Mouse (Mus musculus) forebrain, embryonic 15.5 days (tissue): ENCODE results near the gene Ccdc27. TPM values are rescaled to one million over a fixed set of nuclear protein-coding genes. Genes with fewer than 3 reads are reported as not detected.

Experiments
- ATAC-seq: fragments of 200-750 bp; cut with Nextera tagmentation; replicated peaks from 2 replicates; pipeline ENCODE4 v1.8.0; 2017; ENCODE audit warnings: mild to moderate bottlenecking, moderate TSS enrichment, moderate library complexity
- H3K27ac ChIP-seq: fragments of 300-500 bp; sonication (generic); replicated peaks from 2 replicates; pipeline ENCODE4 v1.5.1; 2015; ENCODE audit warnings: mild to moderate bottlenecking, inconsistent platforms
- H3K27me3 ChIP-seq: fragments of 300-500 bp; sonication (generic); 2 replicates; pipeline ENCODE4 v1.6.1; 2015; ENCODE audit warnings: inconsistent platforms
- H3K36me3 ChIP-seq: fragments of 300-500 bp; sonication (generic); 2 replicates; pipeline ENCODE4 v1.6.1; 2015; ENCODE audit warnings: mild to moderate bottlenecking, inconsistent platforms
- H3K4me1 ChIP-seq: fragments of 300-500 bp; sonication (generic); 2 replicates; pipeline ENCODE4 v1.6.1; 2015; ENCODE audit warnings: inconsistent platforms
- H3K4me2 ChIP-seq: fragments of 300-500 bp; sonication (generic); replicated peaks from 2 replicates; pipeline ENCODE4 v1.6.1; 2015; ENCODE audit warnings: mild to moderate bottlenecking, inconsistent platforms
- H3K4me3 ChIP-seq: fragments of 300-500 bp; sonication (generic); 2 replicates; pipeline ENCODE4 v1.5.1; 2015; ENCODE audit warnings: mild to moderate bottlenecking, inconsistent platforms
- H3K9ac ChIP-seq: fragments of 300-500 bp; sonication (generic); replicated peaks from 2 replicates; pipeline ENCODE4 v1.6.1; 2015; ENCODE audit warnings: mild to moderate bottlenecking, inconsistent platforms
- H3K9me3 ChIP-seq: fragments of 300-500 bp; sonication (generic); 2 replicates; pipeline ENCODE4 v1.6.1; 2016; ENCODE audit warnings: inconsistent platforms
- WGBS: fragments of 180-500 bp; shearing (Covaris S2); methylation state at CpG from one replicate; pipeline ENCODE4 v1.1.7; 2015; ENCODE audit warnings: mixed read lengths; 5-methylcytosine and 5-hydroxymethylcytosine counted together
- polyA plus RNA-seq: library from polyadenylated mRNA; unstranded; fragments of >200 nt; fragmentation: Nextera tagmentation; extraction: Ambion mirVana; gene quantifications from 2 replicates; pipeline ENCODE4 v1.2.1, GENCODE M21; 2015

The Ccdc27 gene
- polyA plus RNA-seq, 1 experiment from 2014 or later = not detected

- H3K9me3 ChIP-seq = no peaks in the 10 kb centered on the region
- no peak overlapping the region for H3K9ac ChIP-seq
- no peak overlapping the region for H3K27ac ChIP-seq
- WGBS = 71% methylated on average over 4 of the region's 4 CpGs
- no peaks in the 10 kb centered on the region for H3K4me1 ChIP-seq
- no peak overlapping the region for H3K4me2 ChIP-seq
- no peak for ATAC-seq
- no peak overlapping the region for H3K4me3 ChIP-seq
- H3K36me3 ChIP-seq = no peaks in the 10 kb centered on the region
- no peaks in the 10 kb centered on the region for H3K27me3 ChIP-seq
These were observed 15.2 kb upstream of the Ccdc27 start for GRCm38 (mm10) chr4:154057696-154058095.

GRCm38 (mm10) chr4:154056661-154057060 lies 14.2 kb upstream of the Ccdc27 start:
- Histone ChIP-seq H3K4me2 (no peak overlapping the region), H3K9ac (no peak overlapping the region), H3K4me1 (no peaks in the 10 kb centered on the region), H3K27ac (no peak overlapping the region), H3K4me3 (no peak overlapping the region), H3K9me3 (no peaks in the 10 kb centered on the region), H3K27me3 (no peaks in the 10 kb centered on the region), H3K36me3 (no peaks in the 10 kb centered on the region)
- ATAC-seq = no peak
- WGBS = 48% methylated on average over 2 of the region's 2 CpGs

- H3K9me3 ChIP-seq = no peaks in the 10 kb centered on the region
- no peaks in the 10 kb centered on the region for H3K4me1 ChIP-seq
- H3K9ac ChIP-seq = no peak overlapping the region
- 76% methylated on average over 2 of the region's 2 CpGs for WGBS
- no peaks in the 10 kb centered on the region for H3K36me3 ChIP-seq
- H3K27ac ChIP-seq = no peak overlapping the region
- ATAC-seq = no peak
- H3K4me2 ChIP-seq = no peak overlapping the region
- no peak overlapping the region for H3K4me3 ChIP-seq
- no peaks in the 10 kb centered on the region for H3K27me3 ChIP-seq
These were observed 13.6 kb upstream of the Ccdc27 start for GRCm38 (mm10) chr4:154056046-154056445.

- H3K27me3 ChIP-seq = no peaks in the 10 kb centered on the region
- no peak overlapping the region for H3K4me3 ChIP-seq
- no peak for ATAC-seq
- no peaks in the 10 kb centered on the region for H3K36me3 ChIP-seq
- WGBS = 89% methylated on average over 7 of the region's 7 CpGs
- no peak overlapping the region for H3K27ac ChIP-seq
- no peak overlapping the region for H3K9ac ChIP-seq
- no peaks in the 10 kb centered on the region for H3K4me1 ChIP-seq
- no peak overlapping the region for H3K4me2 ChIP-seq
- no peaks in the 10 kb centered on the region for H3K9me3 ChIP-seq
These were observed 13.0 kb upstream of the Ccdc27 start for GRCm38 (mm10) chr4:154055482-154055881.

- no peaks in the 10 kb centered on the region for H3K27me3 ChIP-seq
- H3K27ac ChIP-seq = no peak overlapping the region
- H3K4me3 ChIP-seq = no peak overlapping the region
- 66% methylated on average over 4 of the region's 4 CpGs for WGBS
- no peaks in the 10 kb centered on the region for H3K9me3 ChIP-seq
- no peak for ATAC-seq
- H3K36me3 ChIP-seq = no peaks in the 10 kb centered on the region
- H3K4me1 ChIP-seq = no peaks in the 10 kb centered on the region
- no peak overlapping the region for H3K9ac ChIP-seq
- H3K4me2 ChIP-seq = no peak overlapping the region
These were observed 10.6 kb upstream of the Ccdc27 start for GRCm38 (mm10) chr4:154053065-154053464.

GRCm38 (mm10) chr4:154051401-154051800 lies 8.9 kb upstream of the Ccdc27 start:
- Histone ChIP-seq H3K27ac (no peak overlapping the region), H3K27me3 (no peaks in the 10 kb centered on the region), H3K4me3 (no peak overlapping the region), H3K9me3 (no peaks in the 10 kb centered on the region), H3K4me1 (no peaks in the 10 kb centered on the region), H3K36me3 (no peaks in the 10 kb centered on the region), H3K9ac (no peak overlapping the region), H3K4me2 (no peak overlapping the region)
- ATAC-seq = no peak
- WGBS = 55% methylated on average over 3 of the region's 3 CpGs

- Histone ChIP-seq H3K9me3 (no peaks in the 10 kb centered on the region), H3K36me3 (no peaks in the 10 kb centered on the region), H3K27ac (no peak overlapping the region), H3K27me3 (no peaks in the 10 kb centered on the region), H3K4me2 (no peak overlapping the region), H3K4me3 (no peak overlapping the region), H3K9ac (no peak overlapping the region), H3K4me1 (no peaks in the 10 kb centered on the region)
- WGBS = 72% methylated on average over 5 of the region's 5 CpGs
- ATAC-seq = no peak
These were observed 3.4 kb upstream of the Ccdc27 start for GRCm38 (mm10) chr4:154045837-154046236.

GRCm38 (mm10) chr4:154037123-154037522 lies 5.4 kb downstream of the Ccdc27 start:
- no peak overlapping the region for H3K9ac ChIP-seq
- no peaks in the 10 kb centered on the region for H3K9me3 ChIP-seq
- no peak overlapping the region for H3K4me3 ChIP-seq
- H3K4me2 ChIP-seq = no peak overlapping the region
- no peaks in the 10 kb centered on the region for H3K4me1 ChIP-seq
- 47% methylated on average over 3 of the region's 3 CpGs for WGBS
- no peaks in the 10 kb centered on the region for H3K27me3 ChIP-seq
- no peak for ATAC-seq
- no peaks in the 10 kb centered on the region for H3K36me3 ChIP-seq
- H3K27ac ChIP-seq = no peak overlapping the region

GRCm38 (mm10) chr4:154028646-154029045 lies 13.8 kb downstream of the Ccdc27 start:
- H3K9ac ChIP-seq = no peak overlapping the region
- H3K27ac ChIP-seq = no peak overlapping the region
- no peaks in the 10 kb centered on the region for H3K9me3 ChIP-seq
- ATAC-seq = no peak
- H3K4me3 ChIP-seq = no peak overlapping the region
- H3K36me3 ChIP-seq = no peaks in the 10 kb centered on the region
- peaks cover 11% of the 10 kb centered on the region for H3K4me1 ChIP-seq
- H3K4me2 ChIP-seq = no peak overlapping the region
- peaks cover 18% of the 10 kb centered on the region; the same call in 1 of the 2 replicates for H3K27me3 ChIP-seq

- H3K4me2 ChIP-seq = no peak overlapping the region
- no peaks in the 10 kb centered on the region for H3K9me3 ChIP-seq
- no peak overlapping the region for H3K27ac ChIP-seq
- H3K9ac ChIP-seq = no peak overlapping the region
- no peak overlapping the region for H3K4me3 ChIP-seq
- peaks cover 11% of the 10 kb centered on the region for H3K4me1 ChIP-seq
- H3K36me3 ChIP-seq = no peaks in the 10 kb centered on the region
- H3K27me3 ChIP-seq = peaks cover 18% of the 10 kb centered on the region; the same call in 1 of the 2 replicates
- no peak for ATAC-seq
- WGBS = 76% methylated on average over 7 of the region's 7 CpGs
These were observed 14.4 kb downstream of the Ccdc27 start for GRCm38 (mm10) chr4:154028066-154028465.

GRCm38 (mm10) chr4:154026441-154026761 lies 16.1 kb downstream of the Ccdc27 start:
- 34% methylated on average over 2 of the region's 2 CpGs for WGBS
- peaks cover 18% of the 10 kb centered on the region; the same call in 1 of the 2 replicates for H3K27me3 ChIP-seq
- 0 out of 2 replicates have a peak overlapping the region, but pooled peaks have one; percentile 1 for H3K9ac ChIP-seq
- no peak overlapping the region for H3K4me3 ChIP-seq
- H3K4me1 ChIP-seq = peaks cover 11% of the 10 kb centered on the region
- peaks cover 10% of the 10 kb centered on the region for H3K36me3 ChIP-seq
- ATAC-seq = no peak
- H3K9me3 ChIP-seq = no peaks in the 10 kb centered on the region
- H3K4me2 ChIP-seq = peak overlapping the region; percentile 43
- no peak overlapping the region for H3K27ac ChIP-seq

- H3K36me3 ChIP-seq = peaks cover 15% of the 10 kb centered on the region
- peak within 1 kb of the TSS; percentile 43 for H3K4me2 ChIP-seq
- ATAC-seq = 0 out of 2 replicates have a peak, but pooled peaks have one; percentile 20
- H3K9ac ChIP-seq = peak within 1 kb of the TSS; percentile 1; the same call in 1 of the 2 replicates
- no peaks in the 10 kb centered on the region for H3K9me3 ChIP-seq
- peaks cover 18% of the 10 kb centered on the region; the same call in 1 of the 2 replicates for H3K27me3 ChIP-seq
- WGBS = 2% methylated on average over 33 of the region's 33 CpGs
- H3K4me3 ChIP-seq = peak within 1 kb of the TSS; percentile 25
- H3K27ac ChIP-seq = no peak within 1 kb of the TSS
- H3K4me1 ChIP-seq = peaks cover 11% of the 10 kb centered on the region
These were observed 16.6 kb downstream of the Ccdc27 start, which contains the start of gene Smim1 for GRCm38 (mm10) chr4:154025641-154026440. Smim1 (minus strand) TSS chr4:154026230.
